Mouse (Mus musculus) CH12F3 (cell line): ENCODE measurements at regions not wholly inside any gene's neighbourhood (a gene's known extent, or its start where the extent isn't known, plus 50 kb on each side); places are given as distances from the start of the nearest gene placed in this dataset.

Experiments
- in situ Hi-C: fragments of 300-500 bp; cut with MboI; formaldehyde crosslinking; loops from 2 replicates; pipeline ENCODE4 v1.14.3; 2020; ENCODE audit warnings: low sequenced_read_pairs

- in situ Hi-C loops = no loop called here
Measured at GRCm38 (mm10) chr2:139338240-139338639, 155.5 kb upstream of the Sptlc3 start.

- in situ Hi-C loops = no loop called here
Measured at GRCm38 (mm10) chr2:139356280-139357010, 137.3 kb upstream of the Sptlc3 start.

DNA sequence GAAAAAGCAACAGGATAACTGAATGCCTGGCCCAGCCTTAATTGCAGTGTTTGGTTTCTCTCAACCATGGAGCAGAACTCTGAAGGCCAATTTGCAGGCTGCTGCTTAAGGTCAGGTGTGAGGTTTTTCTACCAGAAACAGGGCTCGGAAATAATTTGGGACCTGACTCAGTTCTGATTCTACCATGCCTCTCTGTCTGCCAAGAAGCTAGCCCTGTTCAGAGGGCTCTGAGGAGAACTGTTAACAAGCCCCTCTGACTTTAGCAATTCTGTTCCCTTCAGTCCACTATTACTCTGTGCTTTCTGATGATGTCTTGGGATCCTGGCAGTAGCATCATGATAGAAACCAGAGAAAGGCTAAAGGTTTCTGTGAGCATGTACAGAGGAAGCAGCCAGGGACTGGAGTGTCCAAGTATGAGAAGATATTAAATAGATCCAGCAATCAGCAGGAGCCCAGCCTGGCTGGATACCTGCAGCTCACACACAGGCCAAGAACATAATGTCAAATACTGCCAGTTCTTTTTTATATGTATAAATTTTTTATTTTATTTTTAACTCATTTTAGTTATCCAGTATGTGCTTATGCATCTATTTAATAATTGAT is 131.4 kb upstream of the Sptlc3 start:
- in situ Hi-C loops = no loop called here

- in situ Hi-C loops = no loop called here
Measured at GRCm38 (mm10) chr2:139370070-139370469, 123.6 kb upstream of the Sptlc3 start.

GRCm38 (mm10) chr2:139380285-139380684 is 113.4 kb upstream of the Sptlc3 start:
- in situ Hi-C loops = loop anchor here (25.0 kb wide), 1 partner anchor 207 kb away; no protein-coding TSS in a partner anchor

DNA sequence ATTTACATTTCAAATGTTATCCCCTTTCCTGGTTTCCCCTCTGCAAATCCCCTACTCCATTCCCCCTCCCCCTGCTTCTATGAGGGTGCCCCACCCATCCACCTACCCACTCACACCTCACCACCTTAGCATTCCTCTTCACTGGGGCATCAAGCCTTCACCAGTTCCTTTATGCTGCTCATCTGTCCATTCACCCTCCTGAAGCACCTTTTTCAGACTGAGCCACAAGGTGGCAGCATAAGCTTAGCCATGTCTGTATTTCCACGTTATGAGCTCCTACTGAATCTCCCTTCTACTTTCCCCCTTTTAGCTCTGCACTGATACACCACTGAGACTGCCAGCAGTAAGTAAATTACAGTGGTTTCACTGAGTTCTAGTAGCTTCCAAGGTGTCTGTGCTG is 112.1 kb upstream of the Sptlc3 start:
- in situ Hi-C loops = loop anchor here (25.0 kb wide), 1 partner anchor 206 kb away; no protein-coding TSS in a partner anchor

GRCm38 (mm10) chr2:139413559-139413958 is 80.2 kb upstream of the Sptlc3 start:
- in situ Hi-C loops = no loop called here

- in situ Hi-C loops = no loop called here
Measured at GRCm38 (mm10) chr2:139417506-139417905, 76.2 kb upstream of the Sptlc3 start.

DNA sequence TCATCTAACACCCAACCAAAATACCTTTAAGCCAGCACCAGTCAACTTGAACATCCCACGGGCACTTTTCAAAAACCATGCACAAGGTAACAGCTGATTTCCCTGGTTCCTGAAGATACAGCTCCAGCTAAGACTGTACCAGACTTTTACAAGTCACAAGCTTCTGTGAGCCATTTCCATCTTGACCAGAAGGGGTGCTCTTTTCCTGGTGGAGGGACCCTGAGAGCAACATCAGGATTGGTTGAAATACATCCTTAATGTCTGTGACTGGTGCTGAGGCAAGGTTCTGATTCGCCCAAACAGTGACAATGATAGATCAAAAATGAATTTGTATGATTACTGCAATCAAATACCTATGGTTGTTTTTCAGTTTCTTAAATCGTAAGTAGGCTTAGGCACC is 71.0 kb upstream of the Sptlc3 start:
- in situ Hi-C loops = no loop called here

- in situ Hi-C loops = no loop called here
Measured at GRCm38 (mm10) chr2:139423413-139423812, 70.3 kb upstream of the Sptlc3 start.
